Mouse (Mus musculus) ovary, adult 2 months (tissue): ENCODE data around the gene Kif18b. TPM values are rescaled to one million over a fixed set of nuclear protein-coding genes. Genes with fewer than 3 reads are reported as not detected.

ENCODE experiments used
- polyA plus RNA-seq: library from polyadenylated mRNA; depleted of rRNA; stranded (reverse); fragments of >200 nt; gene quantifications from 2 replicates; pipeline ENCODE4 v1.2.3, GENCODE M21; 2012; rRNA removed

Kif18b gene
- 6.7 and 10.4 TPM in 2 replicates for polyA plus RNA-seq

GRCm38 (mm10) chr11:102924557-102925350 lies at the start of gene Kif18b:
Kif18b (minus strand) TSS chr11:102925124.

GRCm38 (mm10) chr11:102946265-102946991 lies 21.5 kb upstream of the Kif18b start, which contains the start of gene C1ql1:
C1ql1 (minus strand) TSS chr11:102946688.

GRCm38 (mm10) chr11:102900763-102901162 lies 24.2 kb downstream of the Kif18b start, which contains the start of gene Gfap:
Gfap (minus strand) TSS chr11:102900912.

DNA sequence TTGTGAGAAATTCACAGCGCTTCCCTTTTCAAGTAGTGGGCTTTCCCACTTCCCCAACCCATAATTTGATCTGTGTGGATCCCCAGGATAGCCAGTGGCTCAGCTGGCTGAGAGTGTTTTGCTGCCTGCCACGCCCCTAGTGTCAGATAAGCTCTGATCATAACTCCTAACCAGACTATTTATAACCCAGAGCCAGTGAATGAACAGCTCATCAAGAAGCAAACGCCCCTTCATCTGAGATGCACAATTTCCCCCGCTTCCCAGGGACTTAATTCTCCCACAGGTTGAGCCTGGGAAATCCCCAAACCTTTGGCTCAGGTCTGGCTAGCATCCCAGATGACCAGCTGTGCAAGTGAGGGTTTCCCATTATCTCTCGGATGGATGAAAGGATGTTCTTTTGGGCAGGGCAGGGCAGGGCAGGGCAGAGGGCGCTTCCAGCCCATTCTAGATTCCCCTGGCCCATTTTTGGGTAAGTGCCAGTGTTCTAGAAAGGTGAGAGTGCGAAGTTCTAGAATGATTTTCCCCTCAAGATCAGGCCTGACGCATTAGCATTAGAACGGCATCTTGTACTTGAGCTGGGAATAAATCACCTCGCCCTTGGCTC lies 40.2 kb downstream of the Kif18b start, which contains the start of gene Fam187a:
Gene Fam187a (plus strand): TSS at position 554 of the 604 bp plus-strand sequence.

GRCm38 (mm10) chr11:102880585-102881313 lies 44.2 kb downstream of the Kif18b start, which contains the start of the genes Eftud2 and Ccdc103:
Eftud2 (minus strand) TSS chr11:102880985.
Ccdc103 (plus strand) TSS chr11:102881204.

Other genes starting within 250 kb of the Kif18b start
- gene Ccdc43, start 227.3 kb downstream of the Kif18b start, polyA plus RNA-seq, result 4.3 and 5.3 TPM in 2 replicates
- gene Adam11, start 163.7 kb downstream of the Kif18b start, polyA plus RNA-seq, result 6.2 and 6.4 TPM in 2 replicates
- 7.1 and 9.9 TPM in 2 replicates for gene Gjc1, start 105.4 kb downstream of the Kif18b start, polyA plus RNA-seq
- 4.3 and 4.6 TPM in 2 replicates for gene Higd1b, start 89.3 kb downstream of the Kif18b start, polyA plus RNA-seq
- 125 and 137 TPM in 2 replicates for gene Eftud2, start 44.1 kb downstream of the Kif18b start, polyA plus RNA-seq
- gene Ccdc103, start 43.9 kb downstream of the Kif18b start, polyA plus RNA-seq, result 1.8 and 2.0 TPM in 2 replicates
- 0.08 TPM in 1 of 2 replicates, not detected in the other for gene Fam187a, start 40.0 kb downstream of the Kif18b start, polyA plus RNA-seq
- gene Gfap, start 24.2 kb downstream of the Kif18b start, polyA plus RNA-seq, result 1.0 TPM in 2 replicates
- gene C1ql1, start 21.6 kb upstream of the Kif18b start, polyA plus RNA-seq, result 1.3 and 2.5 TPM in 2 replicates
- gene Nmt1, start 103.1 kb upstream of the Kif18b start, polyA plus RNA-seq, result 33.9 and 43.4 TPM in 2 replicates
- gene Dcakd, start 103.2 kb upstream of the Kif18b start, polyA plus RNA-seq, result 163 and 210 TPM in 2 replicates
- gene Plcd3, start 176.5 kb upstream of the Kif18b start, polyA plus RNA-seq, result 21.9 and 23.8 TPM in 2 replicates
- 31.2 and 32.4 TPM in 2 replicates for gene Acbd4, start 176.6 kb upstream of the Kif18b start, polyA plus RNA-seq
- 18.9 and 19.4 TPM in 2 replicates for gene Hexim1, start 191.1 kb upstream of the Kif18b start, polyA plus RNA-seq
- gene Hexim2, start 207.3 kb upstream of the Kif18b start, polyA plus RNA-seq, result 7.4 and 9.3 TPM in 2 replicates
- gene Fmnl1, start 246.0 kb upstream of the Kif18b start, polyA plus RNA-seq, result 4.5 and 4.9 TPM in 2 replicates